Mouse (Mus musculus) naive thymus-derived CD4-positive, alpha-beta T cell, adult 2 months (primary cell): ENCODE results near the gene Plcb1.

Source experiments
- DNase-seq: peaks from one replicate; pipeline ENCODE4 v3.0.0-alpha.2; 2011; ENCODE audit warnings: low read depth

The Plcb1 gene

GRCm38 (mm10) chr2:135204141-135205120 lies 418.6 kb downstream of the Plcb1 start:
- no peak for DNase-seq

- no peak for DNase-seq
Measured at GRCm38 (mm10) chr2:135208890-135209289, 423.0 kb downstream of the Plcb1 start.

GRCm38 (mm10) chr2:135214746-135215448 lies 429.0 kb downstream of the Plcb1 start:
- DNase-seq = no peak

- no peak for DNase-seq
Measured at GRCm38 (mm10) chr2:135219406-135219805, 433.5 kb downstream of the Plcb1 start.

- no peak for DNase-seq
Measured at GRCm38 (mm10) chr2:135225604-135226025, 439.7 kb downstream of the Plcb1 start.

GRCm38 (mm10) chr2:135230262-135230661 lies 444.4 kb downstream of the Plcb1 start:
- no peak for DNase-seq

- DNase-seq = no peak
Measured at GRCm38 (mm10) chr2:135242662-135243316, 456.9 kb downstream of the Plcb1 start.

- DNase-seq = no peak
Measured at GRCm38 (mm10) chr2:135243764-135244163, 457.9 kb downstream of the Plcb1 start.

GRCm38 (mm10) chr2:135249925-135250324 lies 464.1 kb downstream of the Plcb1 start:
- no peak for DNase-seq

GRCm38 (mm10) chr2:135251821-135252315 lies 466.0 kb downstream of the Plcb1 start:
- DNase-seq = no peak

GRCm38 (mm10) chr2:135259136-135259535 lies 473.3 kb downstream of the Plcb1 start:
- no peak for DNase-seq

GRCm38 (mm10) chr2:135263943-135264342 lies 478.1 kb downstream of the Plcb1 start:
- DNase-seq = no peak

GRCm38 (mm10) chr2:135274949-135275348 lies 489.1 kb downstream of the Plcb1 start:
- no peak for DNase-seq

- DNase-seq = no peak
Measured at GRCm38 (mm10) chr2:135278506-135278905, 492.6 kb downstream of the Plcb1 start.

GRCm38 (mm10) chr2:135279026-135279425 lies 493.2 kb downstream of the Plcb1 start:
- no peak for DNase-seq

GRCm38 (mm10) chr2:135283783-135284182 lies 497.9 kb downstream of the Plcb1 start:
- no peak for DNase-seq

- no peak for DNase-seq
Measured at GRCm38 (mm10) chr2:135296184-135296769, 510.4 kb downstream of the Plcb1 start.

- DNase-seq = no peak
Measured at GRCm38 (mm10) chr2:135300480-135300879, 514.6 kb downstream of the Plcb1 start.

- DNase-seq = no peak
Measured at GRCm38 (mm10) chr2:135302483-135302882, 516.6 kb downstream of the Plcb1 start.

- no peak for DNase-seq
Measured at GRCm38 (mm10) chr2:135305186-135305585, 519.3 kb downstream of the Plcb1 start.

GRCm38 (mm10) chr2:135305736-135306471 lies 520.0 kb downstream of the Plcb1 start:
- DNase-seq = no peak
